Mouse (Mus musculus) left cerebral cortex, postnatal 10 days (tissue): ENCODE measurements around the gene Ylpm1. TPM values are rescaled to one million over a fixed set of nuclear protein-coding genes. Genes with fewer than 3 reads are reported as not detected.

Experiments used
- DNase-seq, 2 experiments: peaks; one replicate each; pipeline ENCODE4 v3.0.0; 2021 to 2022; ENCODE audit warnings: low spot score in 2 of 2, mixed read lengths in 1 of 2; ENCODE audit errors: extremely low spot score in 1 of 2
- intact Hi-C: fragments of 180-260 bp; cut with DNase I; formaldehyde crosslinking; loops from one replicate; pipeline ENCODE4 v1.15.1; 2025
- total RNA-seq, 2 experiments: library from RNA; stranded (reverse); gene quantifications; 2 replicates each; pipeline ENCODE4 v1.2.3; 2021

The Ylpm1 gene
- total RNA-seq, 2 experiments from 2014 or later = 115 to 124 TPM

DNA sequence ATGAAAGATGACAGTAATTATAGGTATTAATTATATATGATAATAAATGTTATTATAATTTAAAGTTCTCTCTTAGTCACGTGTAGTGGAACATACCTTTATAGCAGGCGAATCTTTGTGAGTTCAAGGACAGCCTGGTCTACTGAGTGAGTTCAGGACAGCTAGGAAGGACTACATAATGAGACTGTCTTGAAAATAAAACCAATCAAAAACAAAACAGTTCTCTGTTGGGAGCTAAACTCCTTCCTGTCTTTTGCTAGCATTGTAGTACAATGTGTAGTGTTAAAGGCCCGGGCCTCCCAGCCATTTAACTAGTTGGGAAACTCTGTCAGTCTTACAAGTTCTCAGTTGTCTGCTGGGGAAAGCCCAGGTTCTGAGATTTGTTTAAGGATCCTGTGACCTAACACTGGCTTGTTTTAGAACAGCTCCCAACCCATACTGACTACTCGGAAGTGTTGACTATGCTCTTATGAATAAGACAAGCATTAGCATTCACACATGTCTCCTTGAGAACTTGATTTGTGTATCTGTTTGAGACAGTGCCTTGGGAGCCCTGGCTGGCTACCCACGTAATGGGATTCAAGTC lies 105.5 kb downstream of the Ylpm1 start:
- intact Hi-C loops = no loop called here
- DNase-seq = no peak

DNA sequence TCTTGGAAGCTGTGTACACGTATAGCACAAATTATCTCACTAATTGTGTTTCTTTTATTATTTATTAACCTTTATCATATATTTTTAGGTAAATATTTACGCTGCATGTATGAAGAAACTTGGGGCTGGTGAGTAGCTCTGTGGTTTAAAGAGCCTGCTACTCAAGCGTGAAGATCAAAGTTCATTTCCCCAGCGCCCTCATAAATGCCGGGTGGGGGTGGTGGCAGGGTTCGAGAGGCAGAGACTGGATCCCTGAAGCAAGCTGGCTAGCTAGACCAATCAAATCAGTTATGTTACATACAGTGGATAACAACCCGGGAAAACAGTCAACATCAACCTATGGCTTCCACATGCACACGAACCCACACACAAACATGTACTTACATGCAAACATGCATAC lies 107.0 kb downstream of the Ylpm1 start:
- no peak for DNase-seq
- intact Hi-C loops = no loop called here

DNA sequence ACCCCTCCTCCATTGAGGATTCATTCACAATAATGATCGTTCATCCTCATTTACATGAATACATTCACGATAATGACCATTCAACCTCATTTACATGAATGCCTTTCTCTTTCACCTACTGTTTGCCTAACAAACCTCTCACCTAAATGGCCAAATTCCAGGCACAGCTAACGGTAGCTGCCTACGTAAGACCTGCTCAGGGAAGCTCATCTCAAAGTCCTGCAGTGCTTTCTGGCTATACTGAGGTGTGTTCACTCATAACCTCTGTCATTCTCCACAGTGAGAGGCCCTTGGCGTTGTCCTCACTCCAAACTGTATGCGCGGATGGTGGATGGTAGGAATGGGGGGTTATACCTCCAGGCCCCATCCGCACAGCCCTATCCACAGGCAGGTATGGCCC lies 108.7 kb downstream of the Ylpm1 start:
- no peak for DNase-seq
- intact Hi-C loops = no loop called here

DNA sequence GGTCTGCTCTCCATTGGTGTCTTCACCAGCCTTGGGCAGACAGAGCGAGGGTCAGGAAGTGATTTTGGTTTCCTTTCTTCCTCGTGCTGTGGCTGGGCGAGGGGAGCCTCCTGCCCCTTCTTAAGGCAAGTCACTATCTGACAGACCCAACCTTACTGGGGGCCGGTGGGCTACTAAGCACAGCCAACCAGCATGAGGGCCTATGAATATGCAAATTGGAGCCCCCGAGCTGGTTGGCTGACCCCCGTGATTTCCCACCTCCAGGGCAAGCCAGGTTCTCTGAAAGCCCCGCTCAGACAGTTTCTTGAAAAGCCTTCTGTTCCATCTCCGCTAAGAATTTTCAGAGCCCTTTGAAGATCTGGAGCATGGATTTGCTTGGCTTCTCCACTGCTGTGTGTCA lies 110.2 kb downstream of the Ylpm1 start:
- DNase-seq = no peak
- intact Hi-C loops = no loop called here

DNA sequence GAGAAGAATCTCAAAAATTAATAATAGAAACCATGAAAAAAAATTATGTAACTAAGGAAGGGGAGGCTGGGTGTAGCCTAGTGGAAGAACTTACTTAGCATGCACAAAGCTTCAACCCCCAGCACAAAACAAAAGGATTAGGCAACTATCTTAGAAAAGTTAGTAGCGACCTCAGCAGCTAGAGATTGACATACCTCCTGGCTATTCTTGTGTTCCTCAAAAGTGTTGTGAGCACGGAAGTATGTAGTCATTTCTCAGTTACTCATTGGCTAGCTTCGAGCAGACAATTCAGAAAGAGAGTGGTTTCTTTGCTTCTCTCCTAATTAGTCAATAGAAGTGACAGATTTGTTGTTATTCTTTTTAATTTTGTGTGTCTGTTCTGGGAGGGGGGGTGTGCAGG lies 112.5 kb downstream of the Ylpm1 start:
- intact Hi-C loops = no loop called here

DNA sequence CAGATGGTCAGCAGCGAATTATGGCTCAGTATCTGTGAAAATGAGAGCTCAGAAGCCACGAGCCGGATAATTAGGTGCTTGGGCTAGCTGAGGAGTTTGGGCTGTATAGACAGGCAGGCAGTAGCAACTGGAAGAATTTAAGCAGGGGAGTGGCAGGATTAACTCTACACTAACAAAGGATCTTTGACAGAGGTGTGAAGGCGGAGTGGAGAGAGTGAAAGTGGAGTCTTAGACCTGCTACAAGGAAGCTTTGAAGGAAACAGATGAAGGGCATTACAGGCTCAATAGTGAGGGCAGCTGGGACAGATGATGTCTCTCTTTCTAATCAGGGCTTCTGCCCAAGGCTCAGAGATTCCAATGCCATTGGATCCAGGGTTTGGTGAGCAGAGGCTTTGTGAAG lies 113.3 kb downstream of the Ylpm1 start:
- intact Hi-C loops = no loop called here
- DNase-seq = no peak

More for the DNA sequence above, 112.5 kb downstream of the Ylpm1 start:
- DNase-seq = no peak

DNA sequence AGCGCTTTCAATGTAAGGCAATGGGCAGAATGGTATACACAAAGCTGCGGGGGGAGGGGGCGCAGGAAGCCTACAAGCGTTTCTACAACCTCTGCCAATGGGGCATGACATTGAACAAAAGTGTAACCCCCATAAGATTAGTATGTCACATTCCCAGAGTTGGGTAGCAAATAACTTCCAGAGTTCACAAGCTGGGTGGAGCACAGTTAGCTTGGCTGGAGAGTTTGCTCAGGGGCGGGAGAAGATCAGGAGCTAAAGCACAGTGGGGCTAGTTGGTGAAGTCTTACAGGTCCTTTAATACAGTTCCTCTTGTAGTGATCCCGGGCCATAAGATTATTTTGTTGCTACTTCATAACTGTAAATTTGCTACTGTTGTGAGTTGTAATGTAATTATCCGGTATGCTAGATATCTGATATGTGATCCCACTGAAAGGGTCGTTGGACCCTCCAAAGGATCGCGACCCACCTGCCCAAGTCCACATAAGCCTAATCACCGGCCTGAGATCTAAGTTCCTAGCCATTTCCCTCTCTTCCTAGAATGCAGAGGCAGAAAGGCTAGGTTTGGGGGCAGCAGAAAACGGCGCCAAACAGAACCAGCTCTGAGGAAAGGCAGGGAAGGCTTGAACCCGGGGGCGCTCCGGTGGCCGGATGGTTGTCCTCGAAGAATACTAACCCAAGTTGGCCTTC lies 114.0 kb downstream of the Ylpm1 start:
- intact Hi-C loops = no loop called here

DNA sequence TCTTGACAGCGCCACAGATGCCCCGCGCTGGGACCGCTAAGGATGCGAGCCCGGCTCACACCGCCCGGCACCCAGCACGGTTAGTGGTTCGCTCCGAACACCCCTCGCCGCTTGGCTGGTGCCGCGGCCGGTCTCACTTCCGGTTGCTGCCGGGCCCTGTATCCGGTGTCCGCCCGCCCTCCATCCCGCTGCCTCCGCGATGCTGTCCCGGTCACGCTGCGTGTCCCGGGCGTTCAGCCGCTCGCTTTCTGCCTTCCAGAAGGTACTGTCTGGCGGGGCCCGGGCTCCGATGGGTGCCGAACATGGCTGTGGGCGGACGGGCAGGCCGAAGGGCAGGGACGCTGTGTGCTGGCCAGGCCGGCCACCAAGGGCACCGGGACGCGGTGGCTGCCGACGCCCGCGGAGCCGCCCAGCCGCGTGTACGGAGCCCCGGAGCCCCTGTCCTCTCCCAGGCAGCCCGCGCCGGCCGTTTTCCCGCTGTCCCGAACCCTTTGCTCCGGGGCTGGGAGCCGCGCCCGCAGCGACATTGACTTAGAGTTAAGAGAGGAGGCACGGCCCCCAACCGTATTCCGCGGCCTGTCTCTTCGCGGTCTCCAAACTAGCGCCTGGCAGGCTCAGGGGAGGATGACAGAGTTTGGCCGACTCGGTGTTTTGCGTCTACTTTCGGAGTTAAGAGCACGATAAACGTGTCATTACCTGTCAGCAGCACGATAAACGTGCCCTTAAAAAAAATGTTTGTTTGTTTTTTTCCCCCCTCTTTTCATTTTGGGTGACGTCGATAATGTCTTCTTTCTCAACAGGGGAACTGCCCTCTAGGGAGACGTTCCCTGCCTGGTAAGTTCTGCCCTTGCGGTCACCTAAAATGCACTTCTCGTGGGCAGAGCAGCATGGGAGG lies 114.8 kb downstream of the Ylpm1 start, which contains the start of the genes Prox2 and Dlst:
Gene Prox2, minus strand, starts transcription at position 62 of the 895 bp plus-strand sequence.
Gene Dlst, plus strand, starts transcription at position 136 of the 895 bp plus-strand sequence.
- intact Hi-C loops = no loop called here
- peak; percentile 84 to 93 for DNase-seq

More for the DNA sequence above, 114.0 kb downstream of the Ylpm1 start:
- DNase-seq = no peak

DNA sequence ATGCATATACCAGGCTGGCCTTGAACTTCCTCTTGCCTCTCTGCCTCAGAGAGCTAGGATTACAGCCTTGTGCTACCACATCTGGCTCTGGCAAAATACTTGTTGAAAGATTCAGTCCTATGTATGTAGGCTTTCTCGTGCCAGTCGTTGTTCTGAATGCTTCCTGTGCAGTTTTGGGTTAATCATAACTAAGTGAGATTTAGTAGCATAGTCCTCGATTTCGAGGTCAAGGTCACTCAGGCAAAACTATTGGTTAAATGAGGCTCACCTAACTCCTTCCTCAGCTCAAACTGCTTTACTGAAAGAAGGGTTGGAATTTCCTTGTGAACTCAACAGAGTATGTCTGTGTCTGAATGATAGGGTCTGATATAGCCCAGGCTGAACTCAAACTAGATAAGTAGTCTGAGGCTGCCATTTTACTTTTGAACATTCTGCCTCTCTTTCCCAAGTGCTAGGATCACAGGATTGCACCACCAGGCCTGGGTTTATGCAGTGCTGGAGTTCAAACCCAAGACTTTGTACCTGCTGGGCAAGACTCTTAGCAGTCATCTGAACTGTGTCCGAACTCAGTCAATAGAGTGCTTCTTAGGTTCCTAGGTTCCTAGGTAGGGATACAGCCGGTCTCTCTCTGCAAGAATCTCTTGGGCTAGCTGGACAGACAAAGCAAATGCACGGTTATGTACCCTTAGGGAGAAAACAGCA lies 116.6 kb downstream of the Ylpm1 start:
- DNase-seq = no peak
- intact Hi-C loops = no loop called here

DNA sequence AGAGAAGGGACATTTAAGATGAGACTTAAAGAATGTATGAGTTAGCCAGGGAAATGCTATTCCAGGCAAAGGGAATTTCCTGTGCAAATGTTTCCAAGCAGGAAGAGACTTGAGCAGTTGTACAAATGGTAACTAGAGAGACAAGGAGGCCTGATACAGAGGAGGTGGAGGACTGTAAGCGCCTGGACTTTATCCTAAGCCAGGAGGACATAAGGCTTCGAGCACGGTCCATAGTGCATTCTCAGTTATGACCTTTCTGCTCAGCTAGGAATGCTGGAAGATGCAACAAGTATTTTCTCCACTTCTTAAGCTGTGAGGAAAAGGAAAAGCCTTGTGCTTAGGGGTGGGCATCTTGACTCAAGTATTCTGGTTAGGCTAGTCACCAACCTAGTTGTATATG lies 117.2 kb downstream of the Ylpm1 start:
- intact Hi-C loops = no loop called here
- DNase-seq = no peak

DNA sequence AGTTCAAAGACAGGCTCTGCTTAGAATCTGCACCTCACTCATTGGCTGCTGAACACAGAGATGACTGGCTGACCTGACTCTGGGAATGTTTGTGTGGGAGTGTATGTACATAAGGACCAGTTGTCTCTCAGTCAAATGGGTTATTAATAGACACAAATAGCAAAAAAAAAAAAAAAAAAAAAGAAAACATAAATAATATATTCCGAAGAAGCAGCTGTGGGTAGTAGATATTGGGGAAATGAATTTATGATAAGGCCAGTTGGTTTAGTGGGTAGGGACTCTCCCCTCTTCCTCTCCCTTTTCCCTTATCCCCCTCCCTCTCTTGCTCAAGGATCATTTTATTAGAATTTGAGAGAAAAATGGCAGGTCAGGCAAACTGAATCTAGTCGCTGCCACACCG lies 117.8 kb downstream of the Ylpm1 start:
- intact Hi-C loops = no loop called here
- no peak for DNase-seq

DNA sequence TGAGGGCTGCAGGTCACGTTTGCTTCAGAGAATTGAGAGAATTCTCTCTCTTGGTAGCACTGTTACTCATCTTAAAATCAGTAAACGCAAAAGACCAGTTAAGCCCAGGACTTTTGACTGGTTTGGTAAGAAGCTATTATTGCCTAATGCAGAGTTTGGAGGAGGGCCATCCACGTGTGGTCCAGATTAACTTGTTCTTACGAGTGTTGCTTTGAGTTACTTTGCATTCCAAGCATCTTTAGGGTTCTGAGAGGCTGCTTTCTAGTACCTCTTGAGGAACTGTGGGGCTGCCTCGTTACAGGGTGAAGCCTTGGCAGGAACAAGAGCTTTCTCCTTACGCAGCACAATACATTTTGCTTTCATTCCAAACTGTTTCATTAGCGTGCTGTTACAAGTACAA lies 119.6 kb downstream of the Ylpm1 start:
- intact Hi-C loops = no loop called here
- no peak for DNase-seq

Other genes starting within 250 kb of the Ylpm1 start
- gene Npc2, start 223.2 kb upstream of the Ylpm1 start, total RNA-seq = 10 to 100 TPM; 27.3 to 30.1 TPM
- gene Isca2, start 223.1 kb upstream of the Ylpm1 start, total RNA-seq = 10 to 100 TPM; 47.4 to 51.2 TPM
- 1 to 10 TPM; 1.4 to 2.0 TPM for gene Ltbp2, start 119.8 kb upstream of the Ylpm1 start, total RNA-seq
- gene Fcf1, start 25.4 kb upstream of the Ylpm1 start, total RNA-seq = 10 to 100 TPM; 33.3 to 34.0 TPM
- gene Arel1, start 25.4 kb upstream of the Ylpm1 start, total RNA-seq = 100 to 1,000 TPM; 104 to 112 TPM
- gene Prox2, start 114.4 kb downstream of the Ylpm1 start, total RNA-seq = 1 to 10 TPM in 1 of 2 experiments, under 1 TPM in 1; 0.51 to 1.0 TPM
- gene Dlst, start 114.5 kb downstream of the Ylpm1 start, total RNA-seq = 100 to 1,000 TPM; 171 to 180 TPM
- 10 to 100 TPM; 38.8 to 39.5 TPM for gene Rps6kl1, start 154.9 kb downstream of the Ylpm1 start, total RNA-seq
- gene Pgf, start 181.5 kb downstream of the Ylpm1 start, total RNA-seq = 1 to 10 TPM; 3.9 to 4.8 TPM
- 10 to 100 TPM; 60.8 to 61.7 TPM for gene Eif2b2, start 223.2 kb downstream of the Ylpm1 start, total RNA-seq